Comparison of ENCODE assay signal across 14 mouse cellular contexts in genomic region chr12:53331391-53331790, GRCm38 (mm10).
"Had no signal": no experiment of that assay in that cellular context is flagged by ENCODE, and none has a peak within 500 bp of the region (broad histone marks: within the 10 kb centered on the region; RNA-seq: fewer than 3 reads in every experiment).

No protein-coding gene starts in this region.

- H3K36me3 ChIP-seq: limb, embryonic 15.5 days; liver, embryonic 12.5 days; neural tube, embryonic 12.5 days had no signal

- H3K4me2 ChIP-seq: limb, embryonic 15.5 days; liver, embryonic 12.5 days; lung, embryonic 14.5 days; neural tube, embryonic 12.5 days had no signal

- H3K9ac ChIP-seq: limb, embryonic 15.5 days; liver, embryonic 12.5 days; lung, embryonic 14.5 days; neural tube, embryonic 12.5 days had no signal

- ATAC-seq: liver, embryonic 12.5 days had no signal

- H3K9me3 ChIP-seq: limb, embryonic 15.5 days; liver, embryonic 12.5 days; midbrain, embryonic 10.5 days; neural tube, embryonic 12.5 days had no signal

- H3K27me3 ChIP-seq: limb, embryonic 15.5 days; liver, embryonic 12.5 days; neural tube, embryonic 12.5 days had no signal

- DNase-seq: kidney, postnatal 10 days; kidney, postnatal 4 days; lung, embryonic 14.5 days; lung, postnatal 10 days; lung, postnatal 4 days; right cerebral cortex, adult 18-20 months; right cerebral cortex, postnatal 25 days; thymus, postnatal 36 days had no signal

- H3K27ac ChIP-seq: left cerebral cortex, adult 2 months; limb, embryonic 15.5 days; liver, embryonic 12.5 days; midbrain, embryonic 10.5 days; neural tube, embryonic 12.5 days had no signal

- H3K4me3 ChIP-seq: left cerebral cortex, adult 2 months; limb, embryonic 15.5 days; liver, embryonic 12.5 days; midbrain, embryonic 10.5 days; myocyte; neural tube, embryonic 12.5 days had no signal

- H3K4me1 ChIP-seq: liver, embryonic 12.5 days had no signal
